Mouse (Mus musculus) G1E (cell line): ENCODE measurements around the gene Itga9.

Source experiments
- CTCF ChIP-seq: IDR thresholded peaks from 2 replicates; pipeline ENCODE4 v1.5.1; 2012; ENCODE audit warnings: low read depth, low read length, inconsistent platforms, mixed read lengths
- GATA1 ChIP-seq: IDR thresholded peaks from 2 replicates; pipeline ENCODE4 v1.6.1; 2012; ENCODE audit warnings: borderline replicate concordance, low read length, inconsistent platforms, mixed read lengths
- GATA2 ChIP-seq: IDR thresholded peaks from 2 replicates; pipeline ENCODE4 v1.6.1; 2012; ENCODE audit warnings: low read depth, low read length, inconsistent platforms, borderline replicate concordance
- TAL1 ChIP-seq: conservative IDR thresholded peaks from 2 replicates; pipeline ENCODE4 v1.6.1; 2012; ENCODE audit warnings: low read depth, low read length, inconsistent platforms, mixed read lengths

- TF ChIP-seq CTCF (no peak), GATA2 (no peak), TAL1 (no peak), GATA1 (no peak)
Observed at GRCm38 (mm10) chr9:118841907-118842432, 235.5 kb downstream of the Itga9 start.
